Mouse (Mus musculus): Measurements from ENCODE around the gene March11.

DNA sequence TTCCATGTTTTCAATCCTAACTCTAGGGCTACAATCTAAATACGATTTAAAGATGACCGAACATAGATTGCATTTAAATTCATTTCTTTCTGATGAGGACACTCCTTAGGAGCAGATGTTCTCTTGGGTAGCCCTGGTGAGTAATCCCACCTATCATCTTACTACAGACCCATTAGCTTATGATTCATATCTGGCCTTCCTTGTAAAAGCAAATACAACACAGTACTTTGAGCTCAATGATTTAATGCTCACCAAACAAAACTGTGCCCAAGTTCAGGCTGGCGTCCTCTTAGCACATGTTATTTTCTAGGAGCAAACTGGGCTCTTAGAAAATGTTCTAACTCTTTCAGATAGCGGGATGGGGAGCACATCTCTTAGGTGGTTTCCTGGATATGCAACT lies 70.0 kb downstream of the March11 start:
- TF ChIP-seq GATA1 (IDR thresholded peaks at IDR 0.05; ENCODE audit: low read length) (no peak), TAL1 (IDR thresholded peaks at IDR 0.05; ENCODE audit: low read length) (no peak)
